ENCODE assay signal across 8 mouse cellular contexts in genomic region chr7:126797411-126798126, GRCm38 (mm10). TPM values are rescaled to one million over a fixed set of nuclear protein-coding genes. Genes with fewer than 3 reads are reported as not detected.
DNase-seq lines count a peak whose midpoint lies in the region; ATAC-seq and TF ChIP-seq lines count a peak whose summit lies in the region.

Gene Fam57b, plus strand, starts transcription at chr7:126797668.

- H3K4me3 ChIP-seq in lung, adult 2 months (replicated peaks; ENCODE audit: extremely low read depth, low read depth, low read length), result peak within 1 kb of the TSS; percentile 100
- H3K4me3 ChIP-seq in intestine, embryonic 16.5 days (ENCODE audit: low read length), result peak within 1 kb of the TSS; percentile 88
- peak within 1 kb of the TSS; percentile 78 for H3K4me3 ChIP-seq in liver, embryonic 13.5 days (replicated peaks)

- H3K36me3 ChIP-seq in intestine, embryonic 16.5 days (ENCODE audit: control insufficient read depth, insufficient read depth, low read length), result peaks cover 11% of the 10 kb centered on the region
- H3K36me3 ChIP-seq in liver, embryonic 13.5 days, result peaks cover 34% of the 10 kb centered on the region

- intact Hi-C loops in gastrocnemius, postnatal 36 days (cut with DNase I), result no loop called here

- TF ChIP-seq POLR2A in lung, adult 2 months (IDR thresholded peaks at IDR 0.05; ENCODE audit: borderline replicate concordance, extremely low read depth, low read depth, low read length), result no peak

- H3K4me2 ChIP-seq in intestine, embryonic 16.5 days (ENCODE audit: low read depth, low read length), result peak within 1 kb of the TSS; percentile 86
- H3K4me2 ChIP-seq in liver, embryonic 13.5 days, result peak within 1 kb of the TSS; percentile 95

- peak; percentile 35 for DNase-seq in lung, adult 2 months
- DNase-seq in lung, postnatal 10 days, result no peak
- peak; percentile 52 to 67 for DNase-seq in cerebellum, adult 18-20 months
- DNase-seq in gastrocnemius, postnatal 36 days, result no peak
- DNase-seq in liver, embryonic 13.5 days, result peak; percentile 47
- DNase-seq in retina, postnatal 1 day, result peak; percentile 63
- no peak for DNase-seq in right cerebral cortex, adult 18-20 months

- H3K9ac ChIP-seq in intestine, embryonic 16.5 days (ENCODE audit: low read depth, low read length), result peak within 1 kb of the TSS; percentile 95
- H3K9ac ChIP-seq in liver, embryonic 13.5 days, result peak within 1 kb of the TSS; percentile 79

- TF ChIP-seq CTCF in lung, adult 2 months (IDR thresholded peaks at IDR 0.05; ENCODE audit: insufficient read depth, low read length), result no peak

- no peaks in the 10 kb centered on the region for H3K9me3 ChIP-seq in intestine, embryonic 16.5 days (ENCODE audit: control insufficient read depth, low read length)
- no peaks in the 10 kb centered on the region for H3K9me3 ChIP-seq in liver, embryonic 13.5 days (replicated peaks)

- peaks cover 10% of the 10 kb centered on the region for H3K4me1 ChIP-seq in lung, adult 2 months (ENCODE audit: control insufficient read depth, insufficient read depth, low read length)
- peaks cover 39% of the 10 kb centered on the region for H3K4me1 ChIP-seq in intestine, embryonic 16.5 days (ENCODE audit: control insufficient read depth, insufficient read depth, low read length)
- H3K4me1 ChIP-seq in liver, embryonic 13.5 days (replicated peaks), result peaks cover 81% of the 10 kb centered on the region

- ATAC-seq in intestine, embryonic 16.5 days, result 0 out of 2 replicates have a peak, but pooled peaks have one; percentile 12
- ATAC-seq in liver, embryonic 13.5 days (ENCODE audit: low read depth), result peak; percentile 2; the same call in 1 of the 2 replicates

- no peaks in the 10 kb centered on the region for H3K27me3 ChIP-seq in intestine, embryonic 16.5 days (replicated peaks; ENCODE audit: control insufficient read depth, insufficient read depth, low read length)
- H3K27me3 ChIP-seq in liver, embryonic 13.5 days, result no peaks in the 10 kb centered on the region

- WGBS in lung, adult 2 months, result 11% methylated on average over 21 of the region's 21 CpGs
- 18% methylated on average over 21 of the region's 21 CpGs for WGBS in intestine, embryonic 16.5 days
- 8% methylated on average over 21 of the region's 21 CpGs for WGBS in liver, embryonic 13.5 days (ENCODE audit: insufficient replicate concordance)

- peak within 1 kb of the TSS; percentile 98 for H3K27ac ChIP-seq in intestine, embryonic 16.5 days (ENCODE audit: low read length)
- H3K27ac ChIP-seq in liver, embryonic 13.5 days, result peak within 1 kb of the TSS; percentile 92

RNA-seq across cellular contexts. Expression of gene Fam57b, which starts in this region (rescaled TPM):
- 11.9 and 13.3 TPM in 2 replicates for polyA plus RNA-seq in lung, adult 2 months (2012; rRNA removed)
- total RNA-seq in gastrocnemius, postnatal 36 days (2021), result 10 to 100 TPM; 55.8 to 67.4 TPM
- polyA plus RNA-seq in intestine, embryonic 16.5 days (2015; fragmentation: Nextera tagmentation; extraction: Ambion mirVana), result 1.0 and 1.4 TPM in 2 replicates
- 0.10 and 0.13 TPM in 2 replicates for polyA plus RNA-seq in liver, embryonic 13.5 days (2015; fragmentation: Nextera tagmentation; extraction: Ambion mirVana)

Comparison
In these comparisons a context has a peak if more than half of its experiments do, and no peak if none do; other contexts are left out.
1. DNase-seq: peak in lung, adult 2 months (single experiment), cerebellum, adult 18-20 months (2 of 2) and retina, postnatal 1 day (single experiment); none in lung, postnatal 10 days (single experiment), gastrocnemius, postnatal 36 days (0 of 2) and right cerebral cortex, adult 18-20 months (single experiment).
2. Peak in DNase-seq, ATAC-seq, H3K4me3 ChIP-seq, H3K27ac ChIP-seq, H3K9ac ChIP-seq and H3K4me2 ChIP-seq in liver, embryonic 13.5 days; RNA of the gene not detected or under 1 TPM.
3. Peak in every context shown above with its lines, with median percentiles within 50 percentile points of each other: H3K4me3 ChIP-seq.